Mouse (Mus musculus) urinary bladder, postnatal 14 days (tissue): ENCODE measurements around the gene Dido1.

Experiments used
- DNase-seq: peaks from one replicate; pipeline ENCODE4 v3.0.0; 2021; ENCODE audit warnings: low spot score

Gene Dido1

DNA sequence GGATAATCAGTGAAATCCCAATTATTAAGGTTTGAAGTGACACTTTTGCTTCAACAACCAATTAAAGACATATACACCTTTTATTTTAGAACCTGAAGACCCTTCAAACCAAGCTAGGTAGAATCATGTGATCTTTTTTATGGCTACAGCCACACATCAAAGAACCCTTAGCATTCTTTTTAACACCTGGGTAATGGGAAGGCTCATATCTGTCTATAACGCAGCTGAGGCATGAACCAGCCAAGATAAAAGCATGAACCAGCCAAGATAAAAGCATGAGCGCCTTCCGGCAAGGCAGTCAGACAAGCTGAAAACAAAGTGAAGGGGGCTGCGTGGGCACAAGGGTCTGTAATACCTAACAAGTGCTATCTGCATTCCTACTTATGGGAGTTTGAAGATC, 25.8 kb downstream of the Dido1 start:
- no peak for DNase-seq

DNA sequence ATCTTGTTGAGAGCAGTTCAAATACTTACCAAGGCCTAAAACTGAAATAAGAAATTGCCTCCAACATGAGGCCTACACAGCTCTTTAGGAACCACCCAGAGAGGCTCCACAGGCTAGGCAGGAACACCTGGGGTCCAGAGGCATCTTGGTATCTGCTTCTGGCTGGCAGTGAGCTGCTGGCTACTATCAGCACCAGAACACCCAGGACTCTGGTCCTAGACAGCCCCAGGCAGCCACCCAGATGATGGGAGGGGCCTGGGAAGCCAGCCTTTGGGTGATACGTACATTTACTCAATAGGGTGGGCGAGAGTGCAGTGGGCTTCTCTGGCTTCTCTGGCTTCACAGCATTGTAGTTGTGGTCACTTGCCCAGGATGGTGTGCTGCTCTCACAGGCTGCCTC, 26.3 kb downstream of the Dido1 start:
- no peak for DNase-seq

DNA sequence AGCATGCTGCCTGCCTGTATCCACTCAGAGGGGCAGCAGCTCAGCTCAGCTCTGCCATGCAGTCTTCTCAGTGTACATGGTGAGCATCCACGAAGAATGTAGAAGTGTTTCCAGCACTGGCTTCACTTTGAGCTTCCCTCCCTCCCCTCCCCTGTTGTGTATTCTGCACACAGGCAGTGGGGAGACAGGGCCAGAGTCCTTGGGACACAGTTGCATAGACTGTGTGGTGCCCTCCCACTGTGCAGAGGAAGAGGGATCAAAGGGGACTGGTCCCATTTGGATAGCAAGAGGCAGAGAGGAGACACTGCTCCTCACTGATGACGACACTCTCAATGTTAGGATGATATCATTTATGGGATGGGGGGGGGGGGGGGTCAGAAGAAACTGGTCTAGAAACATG, 28.6 kb downstream of the Dido1 start:
- DNase-seq = no peak

DNA sequence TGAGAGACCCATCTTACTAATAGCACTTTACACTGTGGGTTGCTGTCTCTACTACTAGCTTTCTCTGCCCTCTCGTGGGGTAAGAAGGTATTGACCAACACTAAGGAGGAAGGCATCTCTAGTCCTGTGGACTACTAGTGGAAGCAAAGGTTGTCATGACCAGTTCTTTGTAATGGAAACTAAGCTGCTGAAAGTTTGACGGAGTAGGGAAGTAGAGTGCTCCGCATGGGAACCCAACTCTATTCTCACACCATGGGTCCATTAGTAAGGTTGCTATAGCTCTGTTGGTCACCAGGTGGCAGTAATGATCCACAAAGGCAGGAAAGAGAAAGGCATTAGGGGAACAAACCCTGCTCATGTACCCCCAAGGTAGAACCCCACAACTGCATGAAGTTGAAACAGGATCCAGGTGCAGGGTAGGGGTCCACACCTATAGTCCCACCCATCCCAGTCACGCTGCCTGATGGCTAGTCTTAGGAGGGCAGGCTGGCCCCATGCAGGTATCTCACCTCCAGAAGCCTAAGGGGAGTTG, 31.1 kb downstream of the Dido1 start:
- peak; percentile 62 for DNase-seq

DNA sequence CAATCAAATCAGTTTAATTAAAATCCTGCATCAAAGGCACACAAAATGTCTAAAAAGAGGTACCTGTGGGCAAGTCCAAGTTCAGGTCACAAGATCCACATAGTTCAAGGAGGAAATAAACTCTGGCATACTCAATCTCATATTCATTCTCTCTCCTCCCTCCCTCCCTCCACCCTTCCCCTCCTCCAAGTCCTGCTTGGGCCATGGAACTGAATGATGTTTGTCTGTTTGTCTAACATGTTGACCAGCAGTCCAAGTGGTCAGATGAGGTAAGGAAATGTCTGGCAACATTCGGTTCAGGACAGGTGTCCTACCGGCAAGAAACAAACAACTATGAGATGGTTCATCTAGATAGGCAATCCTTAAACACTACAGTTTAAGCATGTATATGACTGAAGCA, 33.1 kb downstream of the Dido1 start:
- DNase-seq = no peak

DNA sequence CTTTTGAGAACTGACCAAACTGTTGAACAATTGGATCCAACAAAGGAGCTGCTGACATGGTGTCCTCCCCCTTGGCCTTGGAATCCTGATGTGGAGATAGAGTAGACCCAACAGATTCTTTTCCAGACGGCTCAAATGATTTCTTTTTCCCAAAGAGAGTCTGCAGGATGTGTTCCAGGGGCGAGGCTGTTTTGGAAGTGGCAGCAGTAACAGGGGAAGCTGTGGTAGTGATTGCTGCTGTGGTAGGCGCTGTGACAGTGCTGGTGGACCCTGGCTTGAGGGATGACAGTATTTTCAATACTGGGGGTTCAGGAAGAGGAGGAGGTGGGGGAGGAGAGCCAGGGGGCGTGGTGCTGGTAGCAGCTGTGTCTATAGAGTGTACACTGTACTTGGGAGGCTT, 47.8 kb downstream of the Dido1 start:
- DNase-seq = no peak

DNA sequence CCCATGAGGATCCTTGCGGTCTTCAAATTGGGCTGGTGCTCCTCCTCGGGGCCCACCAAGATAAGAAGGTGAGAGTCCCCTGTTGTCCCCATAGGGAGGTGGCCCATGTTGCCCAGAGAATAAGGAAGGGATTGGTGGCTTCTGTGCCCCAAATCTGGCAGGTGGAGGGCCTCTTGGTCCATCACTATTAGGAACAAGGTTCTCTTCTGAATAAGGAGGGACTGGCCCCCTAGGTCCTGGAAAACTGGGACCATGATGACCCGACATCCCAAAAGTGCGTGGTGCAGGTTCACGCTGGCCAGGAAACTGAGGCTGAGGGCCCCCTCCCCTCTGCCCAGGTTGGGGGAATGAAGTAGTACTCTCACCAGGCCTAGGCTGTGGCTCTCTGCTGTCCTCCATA, 49.3 kb downstream of the Dido1 start:
- DNase-seq = no peak

DNA sequence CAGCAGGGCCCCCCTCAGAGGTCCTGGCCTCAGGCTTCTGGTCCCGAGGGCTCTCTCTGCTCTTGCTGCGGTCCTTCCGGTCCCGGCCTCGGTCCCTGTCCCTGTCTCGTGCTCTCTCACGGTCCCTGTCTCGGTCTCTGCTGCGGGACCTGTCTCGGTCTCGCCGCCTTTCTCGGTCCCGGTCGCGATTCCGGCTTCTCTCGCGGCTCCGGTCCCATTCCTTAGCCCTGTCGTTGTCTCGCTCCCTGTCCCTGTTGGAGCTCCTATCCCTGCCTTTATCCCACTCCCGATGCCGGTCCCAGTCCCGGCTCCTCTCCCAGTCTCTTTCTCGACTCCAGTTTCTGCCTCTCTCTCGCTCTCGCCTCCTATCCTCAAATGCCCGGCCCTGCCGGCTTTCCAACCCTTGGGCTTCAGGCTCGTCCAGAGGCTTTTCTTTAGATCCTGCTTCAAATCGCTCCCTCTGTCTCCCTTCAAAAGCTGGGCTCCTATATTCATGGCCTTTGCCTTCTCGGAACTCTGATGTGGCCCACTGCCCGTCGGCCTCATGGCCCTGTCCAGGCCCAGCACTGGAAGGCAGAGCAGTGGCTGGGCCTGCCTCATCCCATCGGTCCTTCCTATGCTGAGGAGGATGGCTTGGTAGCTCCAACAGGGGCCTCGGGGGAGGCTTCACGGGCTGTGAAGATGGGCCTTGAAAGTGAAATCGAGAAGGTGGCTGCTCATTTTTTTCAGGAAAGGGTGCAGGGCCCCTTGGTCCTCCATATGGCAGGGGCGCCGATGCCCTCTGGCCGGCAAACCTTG, 50.2 kb downstream of the Dido1 start:
- no peak for DNase-seq

DNA sequence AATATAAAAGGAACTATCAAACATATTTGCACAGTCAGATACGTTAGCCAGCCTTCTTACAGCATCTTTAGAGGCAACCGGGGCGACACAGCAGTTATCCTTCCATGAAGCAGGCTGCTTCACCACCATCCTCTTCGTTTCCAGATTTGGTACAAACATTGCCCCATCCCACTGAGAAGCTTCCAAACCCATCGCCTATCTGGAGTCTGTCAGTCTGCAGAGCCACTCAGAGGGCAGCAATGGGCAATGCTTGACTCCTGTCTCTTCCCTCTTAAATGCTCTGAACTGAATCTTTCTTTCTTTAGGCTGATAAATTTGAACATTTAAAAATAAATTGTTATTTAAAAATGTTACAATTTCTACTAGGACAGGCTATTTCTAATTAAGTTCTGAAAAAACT, 51.4 kb downstream of the Dido1 start:
- DNase-seq = no peak

DNA sequence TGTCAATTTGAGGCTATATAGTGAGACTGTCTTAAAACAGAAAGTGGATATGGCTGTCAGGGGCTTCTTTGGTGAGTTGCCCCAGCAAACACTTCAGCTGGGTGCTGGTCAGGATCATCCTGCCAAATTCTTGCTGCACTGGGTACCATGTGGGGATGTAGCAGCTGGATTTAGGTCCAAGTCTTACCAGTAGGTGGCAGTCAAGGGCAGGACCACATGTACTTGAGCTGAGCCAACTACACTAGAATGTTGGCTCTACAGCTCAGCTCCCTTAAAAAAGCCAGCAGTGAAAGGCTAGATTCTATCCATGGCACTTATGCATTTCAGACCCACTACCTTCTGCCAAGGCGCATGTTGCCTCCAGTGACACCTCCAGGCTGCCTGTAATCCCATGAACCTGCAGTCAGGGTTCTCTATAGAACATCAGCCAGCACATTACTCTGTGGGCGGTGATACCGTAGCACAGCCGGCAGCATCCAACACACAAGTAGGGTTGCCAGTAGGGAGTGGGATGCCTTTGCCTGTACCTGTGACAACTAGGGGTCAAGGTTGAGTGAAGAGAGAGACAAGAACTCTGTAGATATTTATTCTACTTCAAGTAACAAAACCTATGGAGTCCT, 52.3 kb downstream of the Dido1 start:
- peak; percentile 72 for DNase-seq

DNA sequence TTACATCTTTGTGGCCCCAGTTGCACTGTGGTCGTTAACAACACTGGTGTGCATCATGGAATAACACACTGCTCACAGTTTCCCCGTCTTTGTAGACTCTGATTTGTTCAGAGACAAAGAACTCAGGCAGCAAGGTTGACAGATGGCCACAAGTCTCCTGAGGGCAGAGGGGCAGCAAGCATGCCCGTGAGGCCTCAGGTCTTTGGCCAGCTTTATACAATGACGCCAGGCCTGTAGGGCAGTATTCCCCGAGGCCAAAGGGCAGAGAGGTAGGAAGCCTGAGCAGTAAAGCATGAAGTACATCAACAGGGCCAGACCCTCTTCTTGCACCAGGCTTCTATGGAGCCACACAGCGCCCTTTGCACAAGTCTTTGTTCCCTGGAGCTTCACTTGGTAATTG, 54.6 kb downstream of the Dido1 start:
- no peak for DNase-seq

DNA sequence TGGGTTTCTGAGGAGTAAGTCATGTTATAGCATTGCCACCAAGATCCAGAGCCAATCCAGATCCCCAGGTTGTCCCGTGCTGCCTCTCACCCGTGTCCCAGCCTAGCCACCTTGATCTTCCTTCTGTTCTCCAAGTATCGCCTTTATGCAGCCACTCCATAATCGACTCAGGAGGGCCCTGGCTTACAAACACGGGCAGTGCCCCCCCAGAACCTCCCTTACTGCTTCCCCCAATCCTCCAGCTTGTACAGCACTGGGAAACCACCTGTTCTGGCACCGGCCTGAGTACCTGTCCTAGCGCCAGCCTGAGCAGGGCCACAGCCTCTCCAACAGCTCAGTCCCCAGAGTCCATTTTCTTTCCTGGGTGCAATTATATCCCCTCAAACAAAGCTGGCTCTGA, 55.1 kb downstream of the Dido1 start:
- DNase-seq = no peak

DNA sequence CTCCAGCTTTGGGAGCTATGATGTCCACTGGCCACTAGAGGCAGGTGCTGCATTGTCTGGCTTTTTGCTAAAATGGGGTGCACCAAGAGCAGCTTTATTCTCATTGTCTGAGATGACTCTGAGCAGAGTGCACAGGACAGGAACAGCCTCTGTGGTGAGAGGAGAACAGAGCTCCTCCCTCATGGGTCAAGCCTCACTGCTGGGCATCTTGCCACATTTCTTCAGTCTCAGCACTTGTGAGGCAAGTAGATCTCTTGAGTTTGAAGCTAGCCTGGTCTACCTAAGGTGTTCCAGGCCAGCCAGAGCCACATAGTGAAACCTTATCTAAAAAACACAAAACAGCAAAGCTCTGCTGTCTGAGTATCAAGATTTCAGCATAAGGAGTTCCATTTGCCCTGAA, 63.0 kb downstream of the Dido1 start:
- DNase-seq = no peak

DNA sequence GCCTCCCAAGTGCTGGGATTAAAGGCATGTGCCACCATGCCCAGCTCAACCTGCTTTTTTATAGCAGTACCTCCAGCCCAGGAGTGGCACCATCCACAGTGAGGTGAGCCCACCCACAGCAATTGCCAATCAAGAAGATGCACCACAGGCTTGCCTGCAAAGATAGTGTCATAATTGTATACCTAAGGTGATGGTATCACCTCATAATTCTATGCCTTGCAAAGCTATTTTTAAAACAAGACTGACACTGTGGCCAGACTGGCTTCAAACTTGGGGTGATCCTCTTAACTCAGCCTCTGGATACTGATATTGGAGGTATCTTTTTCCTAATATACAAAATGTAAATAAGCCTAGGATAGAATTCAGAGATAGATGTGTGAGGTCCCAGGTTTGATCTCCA, 66.2 kb downstream of the Dido1 start:
- DNase-seq = no peak

DNA sequence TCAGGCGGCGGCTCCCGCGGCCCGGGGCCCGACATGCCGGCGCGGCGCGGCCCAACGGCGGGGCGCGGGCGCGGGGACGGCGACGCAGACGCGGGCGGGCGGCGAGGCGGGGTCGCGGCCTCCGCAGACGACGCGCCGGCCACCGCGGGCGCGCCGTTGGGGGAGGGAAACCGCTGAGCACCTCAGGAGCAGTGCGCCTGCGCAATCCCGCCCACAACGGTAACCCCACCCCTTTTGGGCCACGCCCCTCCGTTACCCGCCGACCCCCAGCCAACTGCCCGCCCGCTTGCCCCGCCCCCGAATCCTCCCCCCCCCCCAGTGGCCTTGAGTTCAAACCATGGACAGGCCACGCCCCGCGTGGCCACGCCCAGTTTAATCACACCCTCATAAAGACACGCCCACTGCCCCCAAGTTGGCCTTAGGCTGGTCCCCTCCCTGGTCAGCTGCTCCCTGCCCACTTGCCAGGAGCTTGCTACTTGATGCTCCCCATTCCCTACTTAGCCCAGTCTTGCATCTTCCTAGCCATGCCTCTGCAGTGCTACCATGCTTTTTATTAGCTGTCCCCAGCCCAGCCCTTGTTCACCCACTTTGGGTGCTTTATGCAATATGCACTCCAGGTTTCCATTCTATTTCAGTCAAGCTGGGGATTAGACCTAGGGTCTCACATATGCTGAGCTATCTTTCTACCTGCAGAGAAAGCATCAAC, 67.1 kb downstream of the Dido1 start, which contains the start of gene Tcfl5:
TSS of gene Tcfl5 (minus strand) at position 154 of the 706 bp plus-strand sequence.
- DNase-seq = no peak

DNA sequence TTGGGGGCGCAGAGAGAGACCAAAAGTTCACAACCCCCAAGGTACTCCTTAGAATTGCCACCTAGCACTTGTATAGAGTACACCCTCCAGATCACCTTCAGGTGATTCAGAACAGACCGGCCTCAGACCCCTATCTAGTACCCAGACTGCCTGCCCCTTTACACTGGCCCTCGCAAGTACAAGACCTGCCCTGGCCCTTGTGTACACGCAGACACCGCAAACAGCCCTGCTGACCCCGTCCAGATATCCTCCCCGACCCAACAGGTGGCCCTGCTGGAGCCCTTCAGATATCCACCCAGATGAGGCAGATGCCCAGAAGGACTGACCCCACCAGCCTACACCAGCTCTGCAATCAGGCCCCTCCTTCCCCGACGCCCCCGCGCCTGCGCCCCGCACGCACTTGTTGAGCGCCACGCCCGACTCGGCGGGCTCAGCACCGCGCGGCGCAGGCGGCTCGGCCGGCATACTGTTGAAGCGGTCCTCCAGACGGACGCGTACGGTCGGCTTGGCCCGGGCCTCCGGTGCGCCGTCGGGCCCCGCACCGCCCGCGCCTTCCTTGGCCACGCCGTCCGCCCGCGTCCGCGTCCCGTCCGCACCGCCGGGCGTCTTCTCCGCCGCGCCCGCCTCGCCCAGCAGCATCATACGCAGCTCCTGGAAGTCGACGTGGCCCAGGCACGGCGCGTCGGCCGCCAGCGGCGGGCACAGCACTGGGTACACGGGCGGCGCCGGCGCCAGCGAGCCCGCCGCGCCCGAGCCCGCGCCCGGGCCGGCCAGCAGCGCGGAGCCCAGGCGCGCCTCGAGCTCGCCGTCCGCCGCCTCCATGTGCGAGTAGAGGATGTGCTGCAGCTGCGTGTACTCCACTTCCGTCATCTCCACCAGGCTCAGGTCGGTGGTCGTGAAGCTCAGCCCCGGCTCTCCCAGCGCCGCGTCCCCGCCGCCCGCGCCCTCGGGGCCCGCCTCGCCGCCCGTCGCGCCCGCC, 67.9 kb downstream of the Dido1 start:
- DNase-seq = no peak

DNA sequence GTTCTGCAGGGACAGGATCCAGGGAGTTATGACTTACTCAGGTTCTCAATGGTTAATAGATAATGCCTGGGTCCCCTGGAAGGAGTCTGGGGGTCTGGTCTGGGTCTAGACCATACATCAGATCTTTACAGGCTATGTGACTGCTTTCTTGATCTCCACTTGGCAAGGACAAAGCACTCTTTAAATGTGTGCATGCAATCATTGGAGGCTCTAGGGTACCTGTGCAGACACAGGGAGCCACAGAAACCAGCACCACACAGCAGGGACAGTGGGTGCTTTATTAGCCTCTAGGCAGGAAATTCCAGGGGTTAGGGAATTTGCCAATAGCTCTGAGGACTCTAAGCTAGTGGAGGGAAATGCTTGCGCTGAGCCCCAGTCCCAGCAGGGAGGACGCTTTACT, 97.9 kb downstream of the Dido1 start:
- DNase-seq = no peak

DNA sequence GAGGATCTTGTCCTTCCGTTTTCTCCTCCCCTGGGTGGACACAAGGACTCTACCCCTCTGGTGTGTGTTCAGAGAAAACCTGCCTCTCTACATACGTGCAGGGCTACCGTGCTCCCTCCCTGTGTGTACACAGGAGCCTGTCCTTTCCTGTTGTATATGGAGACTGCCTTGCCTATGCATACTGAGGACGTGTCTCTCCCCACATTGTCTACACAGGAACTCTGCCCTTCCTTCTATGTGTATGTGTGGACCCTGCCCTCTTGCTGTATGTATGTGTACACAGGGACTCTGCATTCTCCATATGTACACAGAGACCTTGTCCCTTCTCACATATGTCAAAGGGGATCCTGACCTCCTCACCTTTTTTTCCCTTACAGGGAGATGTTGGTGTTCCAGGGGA, 99.5 kb downstream of the Dido1 start:
- no peak for DNase-seq
